Mouse (Mus musculus) layer of hippocampus, adult 9-11 months (tissue): ENCODE measurements around the gene Lamc1.
A peak's percentile ranks its signal among the peaks of the same experiment; 100 is the strongest.
"Not testable (repeated sequence)": the region's sequence is repeated elsewhere in the genome, so short reads cannot be mapped to it uniquely, and the experiment has no call there.

Experiments
- DNase-seq: peaks from one replicate; pipeline ENCODE4 v3.0.0; 2022

Gene Lamc1

DNA sequence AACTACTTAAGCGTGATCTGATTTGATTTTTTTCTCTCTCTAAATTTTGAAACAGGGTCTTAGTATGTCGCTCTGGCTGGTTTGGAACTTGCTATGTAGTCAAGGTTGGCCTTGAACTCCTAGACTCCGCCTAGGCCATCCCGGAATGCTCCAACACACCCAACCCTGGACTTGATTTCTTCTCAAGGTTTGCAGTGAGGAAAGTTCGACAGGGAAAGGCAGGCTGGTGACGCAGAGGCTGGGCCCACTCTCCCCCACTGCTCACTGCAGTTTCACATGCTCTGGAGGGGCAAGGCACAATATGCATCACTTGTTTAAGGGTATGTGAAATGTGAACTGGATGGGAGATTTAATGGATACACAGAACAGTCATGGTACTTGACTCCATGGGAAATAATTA, 3.3 kb downstream of the Lamc1 start:
- DNase-seq: no peak

DNA sequence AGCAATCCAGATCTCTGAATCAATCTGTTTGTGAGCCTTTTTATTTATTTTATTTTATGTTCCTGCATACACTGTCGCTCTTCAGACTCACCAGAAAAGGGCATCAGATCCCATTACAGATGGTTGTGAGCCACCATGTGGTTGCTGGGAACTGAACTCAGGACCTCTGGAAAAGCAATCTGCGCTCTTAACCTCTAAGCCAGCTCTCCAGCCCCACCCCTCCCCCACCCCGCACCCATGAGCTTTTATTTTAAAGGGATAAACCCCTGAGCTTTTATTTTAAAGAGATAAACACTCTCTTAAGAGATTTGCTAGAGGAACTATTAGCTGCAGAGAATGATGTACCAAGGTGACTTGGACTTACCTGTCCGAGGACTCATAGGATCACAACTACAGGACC, 5.5 kb downstream of the Lamc1 start:
- no peak for DNase-seq

- DNase-seq: no peak
Observed at GRCm38 (mm10) chr1:153326226-153326625, 6.4 kb downstream of the Lamc1 start.

DNA sequence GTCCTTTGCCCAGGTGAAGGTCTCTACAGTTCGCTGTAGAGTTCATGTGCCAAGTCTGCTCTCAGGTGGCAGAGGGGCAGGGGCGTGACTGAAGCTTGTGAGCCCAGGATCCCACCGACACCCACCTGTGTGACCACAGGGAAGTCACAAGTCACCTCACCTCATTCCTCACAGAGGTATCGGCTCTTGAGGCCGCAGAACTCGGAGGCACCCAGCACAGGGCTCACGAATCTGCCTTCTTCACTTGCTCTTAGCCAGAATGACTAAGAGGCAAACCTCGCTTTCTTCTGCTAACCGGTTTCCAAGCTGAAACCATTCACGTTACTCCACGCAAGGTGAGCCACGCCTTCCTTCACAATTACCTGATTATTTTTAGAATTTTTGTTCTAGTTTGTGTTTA, 11.2 kb downstream of the Lamc1 start:
- DNase-seq: no peak

DNA sequence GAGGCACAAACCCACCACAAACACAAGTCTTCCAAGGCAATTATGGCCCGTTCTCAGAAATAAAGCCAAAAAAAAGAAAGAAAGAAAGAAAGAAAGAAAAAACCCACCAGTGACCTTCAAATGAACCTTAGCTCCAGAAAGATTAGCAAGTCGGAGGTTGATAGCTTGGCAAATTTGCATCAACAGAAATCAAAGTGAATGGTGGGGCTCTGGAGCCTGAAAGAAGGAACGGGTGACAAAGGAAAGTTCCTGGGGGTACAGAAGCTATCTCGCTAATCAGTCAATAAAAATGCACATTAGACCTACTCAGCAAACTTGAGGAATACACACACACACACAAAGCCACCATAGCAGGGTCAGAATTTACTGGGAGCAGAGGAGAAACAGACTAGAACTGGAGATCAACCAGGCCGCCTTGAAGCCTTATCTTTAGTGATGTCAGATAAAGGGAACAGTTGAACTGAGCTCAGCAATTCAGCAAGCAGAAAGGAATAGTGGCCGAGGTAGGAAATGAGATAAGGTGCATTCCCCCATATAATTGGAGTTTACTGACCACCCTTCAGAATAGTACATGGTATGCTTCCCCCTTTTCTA, 11.9 kb downstream of the Lamc1 start:
- DNase-seq: no peak

- DNase-seq: no peak
Observed at GRCm38 (mm10) chr1:153320121-153320520, 12.5 kb downstream of the Lamc1 start.

GRCm38 (mm10) chr1:153318741-153319140, 13.8 kb downstream of the Lamc1 start:
- no peak for DNase-seq

DNA sequence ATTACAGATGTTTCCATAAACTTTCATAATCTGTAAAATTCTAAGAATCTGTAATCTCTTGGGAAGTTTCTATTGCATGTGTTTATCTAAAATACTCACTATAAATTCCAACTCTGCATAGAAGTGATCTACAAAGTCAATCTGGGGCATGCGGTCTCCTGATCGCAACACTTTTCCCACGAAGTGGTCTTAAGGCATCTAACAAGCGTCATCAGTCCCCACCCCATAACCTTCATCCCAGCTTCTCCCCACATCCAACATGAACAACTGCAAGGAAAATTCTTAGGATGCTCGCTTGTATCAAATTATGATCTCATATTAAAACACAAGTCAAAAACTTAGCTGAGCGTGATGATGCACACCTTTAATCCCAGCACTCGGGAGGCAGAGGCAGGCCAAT, 14.3 kb downstream of the Lamc1 start:
- no peak for DNase-seq

- DNase-seq: no peak
Observed at GRCm38 (mm10) chr1:153317486-153318260, 14.9 kb downstream of the Lamc1 start.

- DNase-seq: no peak
Observed at GRCm38 (mm10) chr1:153316956-153317355, 15.6 kb downstream of the Lamc1 start.

DNA sequence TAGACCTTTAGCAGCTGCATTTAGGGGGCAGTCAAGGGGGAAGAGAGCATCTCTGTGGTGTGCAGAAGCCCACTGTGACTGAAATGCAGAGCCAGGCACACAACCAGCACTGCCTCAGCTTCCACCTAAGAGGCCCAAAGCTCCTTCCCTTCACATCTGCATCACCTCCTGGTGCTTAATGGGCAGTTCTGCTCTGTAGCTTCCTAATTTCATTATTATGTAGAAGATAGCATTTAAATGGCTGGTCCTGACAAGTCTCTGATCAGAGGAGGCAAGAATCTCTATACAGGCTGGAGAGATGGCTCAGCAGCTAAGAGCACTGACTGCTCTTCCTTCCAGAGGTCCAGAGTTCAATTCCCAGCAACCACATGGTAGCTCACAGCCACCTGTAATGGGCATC, 16.3 kb downstream of the Lamc1 start:
- DNase-seq: no peak

- no peak for DNase-seq
Observed at GRCm38 (mm10) chr1:153315121-153315520, 17.5 kb downstream of the Lamc1 start.

DNA sequence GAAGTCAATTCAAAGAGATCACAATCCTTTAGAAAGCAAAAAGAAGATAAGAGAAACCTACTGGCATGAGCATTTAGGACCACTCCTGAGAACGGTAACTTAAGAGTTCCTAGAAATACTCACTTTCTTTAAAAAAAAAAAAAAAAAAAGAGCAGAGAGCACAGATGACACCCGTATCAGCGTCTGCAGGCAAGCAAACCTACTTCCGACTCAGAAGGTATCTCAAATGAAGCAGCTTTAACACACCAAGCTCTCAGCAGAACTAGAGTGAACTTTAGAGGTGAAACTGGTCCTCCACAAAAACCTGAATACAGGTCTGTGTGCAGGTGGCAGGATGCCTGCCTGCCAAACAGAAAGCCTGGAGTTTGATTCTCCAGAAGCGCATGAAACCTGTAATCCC, 19.6 kb downstream of the Lamc1 start:
- no peak for DNase-seq

DNA sequence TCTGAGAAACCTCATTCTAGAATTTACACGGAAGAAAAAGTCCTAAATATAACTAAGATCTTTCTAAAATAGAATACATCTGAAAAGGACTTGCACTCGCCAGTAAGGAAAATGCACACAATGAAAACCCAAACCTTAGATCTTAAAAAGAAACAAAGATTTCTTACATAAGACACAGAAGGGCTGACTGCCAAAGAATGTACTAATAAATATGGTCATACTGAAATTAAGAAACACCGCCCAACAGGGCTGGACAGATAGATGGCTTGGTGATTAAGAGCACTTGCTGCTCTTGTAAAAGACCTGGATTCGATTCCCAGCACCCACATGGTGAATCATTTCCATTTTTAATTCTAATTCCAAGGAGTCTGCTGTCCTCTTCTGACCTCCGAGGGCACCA, 22.4 kb downstream of the Lamc1 start:
- no peak for DNase-seq

- no peak for DNase-seq
Observed at GRCm38 (mm10) chr1:153309310-153309709, 23.3 kb downstream of the Lamc1 start.

DNA sequence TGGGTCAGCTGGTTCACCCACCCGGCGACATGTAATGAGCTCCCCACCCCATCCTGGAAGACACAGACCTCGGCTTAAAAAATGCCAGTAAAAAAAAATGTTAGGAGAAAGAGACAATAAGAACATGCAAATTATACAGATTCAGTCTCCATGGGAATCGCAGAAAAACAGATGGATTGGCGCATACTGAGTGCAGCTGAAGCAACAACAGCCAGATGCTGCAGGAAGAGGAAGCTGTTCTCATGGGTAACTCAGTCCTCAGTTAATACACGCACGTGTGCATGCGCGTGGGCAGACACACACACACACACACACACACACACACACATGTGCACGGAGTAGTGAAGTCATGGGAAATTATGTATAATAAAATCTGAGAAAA, 23.7 kb downstream of the Lamc1 start:
- DNase-seq: peak; percentile 78

DNA sequence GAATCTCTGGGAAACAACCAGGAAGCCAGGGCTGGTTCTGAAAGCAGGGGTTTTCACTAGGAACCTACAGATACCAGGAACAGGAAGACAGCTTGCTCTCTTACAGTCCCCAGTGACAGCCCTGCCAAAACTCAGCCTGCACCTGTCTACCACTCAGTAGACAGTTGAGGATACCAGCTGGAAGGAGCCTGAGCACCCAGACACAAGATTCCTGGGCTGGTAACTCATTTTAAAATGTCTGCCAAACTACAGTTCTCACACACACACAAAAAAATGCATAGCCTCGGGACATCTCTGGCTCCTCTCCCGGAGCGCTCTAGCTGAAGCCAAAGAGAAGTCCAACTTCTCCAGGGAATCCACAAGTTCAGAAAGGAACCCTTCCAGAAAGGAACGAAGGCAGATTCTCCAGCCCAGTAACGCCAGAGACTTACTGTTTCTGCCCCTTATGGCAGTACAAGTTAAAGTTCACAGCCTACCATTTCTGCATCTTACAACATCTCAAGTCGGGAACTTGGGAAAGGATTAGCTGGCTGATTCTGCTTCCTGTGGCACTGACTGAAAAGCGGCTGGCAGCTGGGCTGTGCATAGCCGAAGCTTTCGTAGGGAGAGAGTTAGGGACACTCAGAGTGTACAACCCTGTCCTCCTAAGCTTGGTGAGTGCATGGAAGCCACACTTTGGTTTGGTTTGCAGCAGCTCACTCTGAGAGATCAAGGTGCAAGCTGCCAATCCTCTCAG, 24.2 kb downstream of the Lamc1 start:
- DNase-seq: peak; percentile 65

GRCm38 (mm10) chr1:153307509-153308178, 24.9 kb downstream of the Lamc1 start:
- no peak for DNase-seq

DNA sequence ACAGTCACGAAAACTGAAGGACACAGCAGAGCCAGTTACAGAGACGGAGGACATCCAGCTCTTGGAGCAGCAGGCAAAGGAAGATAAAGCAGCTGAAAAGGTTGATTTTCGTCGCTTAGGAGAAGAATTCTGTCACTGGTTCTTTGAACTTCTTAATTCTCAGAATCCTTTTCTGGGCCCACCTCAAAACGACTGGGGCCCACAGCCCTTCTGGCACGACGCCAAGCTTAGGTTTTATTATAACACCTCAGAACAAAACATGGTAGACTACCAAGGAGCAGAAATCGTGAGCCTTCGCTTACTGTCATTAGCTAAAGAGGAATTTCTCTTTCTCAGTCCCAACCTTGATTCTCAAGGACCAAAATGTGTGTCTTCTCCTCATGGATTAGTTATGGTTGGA, 26.9 kb downstream of the Lamc1 start:
- not testable (repeated sequence) for DNase-seq

GRCm38 (mm10) chr1:153305249-153305648, 27.3 kb downstream of the Lamc1 start:
- not testable (repeated sequence) for DNase-seq

GRCm38 (mm10) chr1:153299436-153299835, 33.1 kb downstream of the Lamc1 start:
- not testable (repeated sequence) for DNase-seq

DNA sequence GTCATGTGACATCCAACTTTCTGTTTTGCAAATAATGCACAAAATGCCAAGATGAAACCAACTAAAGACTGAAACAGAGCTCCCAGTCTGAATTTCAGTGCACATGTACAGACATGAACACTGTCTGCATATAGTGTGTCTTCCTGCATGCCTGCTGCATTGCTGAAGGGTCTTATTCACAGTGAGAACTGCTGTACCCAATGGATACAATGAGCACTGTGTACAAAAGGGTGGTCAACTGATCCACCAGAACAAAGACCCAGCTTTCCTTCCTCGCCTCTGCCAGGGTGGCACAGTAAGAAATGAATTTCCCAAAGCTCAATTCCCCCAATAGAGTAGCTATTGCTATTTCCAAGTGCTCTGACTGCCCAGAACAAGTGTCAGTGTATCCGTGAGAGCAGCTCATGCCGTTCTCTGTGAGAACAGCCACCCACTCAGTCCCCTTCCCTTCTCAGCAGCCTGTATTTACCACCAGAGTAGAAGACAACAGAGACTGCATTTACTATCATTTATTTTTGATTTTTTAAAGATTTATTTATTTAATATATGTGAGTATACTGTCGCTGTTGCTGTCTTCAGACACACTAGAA, 34.7 kb downstream of the Lamc1 start:
- DNase-seq: peak; percentile 43

DNA sequence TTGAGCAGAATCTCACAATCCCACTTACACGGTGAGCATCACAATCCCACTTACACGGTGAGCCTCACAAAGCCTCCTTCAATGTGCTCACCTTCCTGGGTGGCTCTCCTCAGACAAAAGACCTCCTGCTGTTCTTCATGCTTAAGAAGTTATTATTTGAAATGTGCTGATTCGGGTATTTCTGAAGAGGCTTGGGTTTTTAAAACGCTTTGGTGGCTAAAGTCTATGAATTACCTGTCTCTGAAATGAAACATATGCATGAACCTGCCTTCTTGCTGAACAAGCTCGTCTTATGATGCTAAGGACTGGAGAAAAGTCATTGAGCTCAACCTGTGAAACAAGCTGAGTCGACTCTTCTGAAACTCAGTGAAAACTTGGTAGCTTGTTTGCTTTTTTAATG, 36.6 kb downstream of the Lamc1 start:
- no peak for DNase-seq
